Mouse (Mus musculus): Measurements from ENCODE around the gene Vps41. TPM values are rescaled to one million over a fixed set of nuclear protein-coding genes. Genes with fewer than 3 reads are reported as not detected.
A peak's percentile ranks its signal among the peaks of the same experiment; 100 is the strongest.

Vps41 gene
- polyA plus RNA-seq, 1 experiment: 77.9 TPM

DNA sequence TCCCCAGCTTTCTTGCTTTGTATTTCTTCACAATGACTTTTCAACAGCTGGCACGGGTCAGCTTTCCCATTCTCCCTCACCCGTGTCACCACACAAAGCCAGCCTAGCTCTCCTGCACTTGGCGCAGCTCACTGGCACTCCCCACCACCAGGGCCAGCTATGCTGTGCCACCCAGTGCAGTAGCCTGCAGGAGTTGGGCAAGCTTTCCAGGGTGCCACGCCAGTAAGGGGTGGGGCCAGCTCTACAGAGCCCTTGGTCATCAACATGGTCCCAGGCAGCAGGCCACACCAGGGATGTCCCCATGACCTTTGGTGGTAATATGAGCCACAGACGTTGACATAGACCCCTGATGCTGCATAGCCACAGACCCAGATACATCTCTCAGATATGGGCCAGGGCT is 80.5 kb downstream of the Vps41 start:
- Histone ChIP-seq H3K36me3 (ENCODE audit: control insufficient read depth, insufficient read depth, low read length, poor library complexity, severe bottlenecking) (no peaks in the 10 kb centered on the region), H3K27me3 (ENCODE audit: control insufficient read depth, insufficient read depth, low read length, poor library complexity, severe bottlenecking) (no peaks in the 10 kb centered on the region), H3K4me3 (ENCODE audit: low read depth, low read length) (no peak overlapping the region), H3K27ac (ENCODE audit: insufficient read depth, low read length) (no peak overlapping the region), H3K9ac (ENCODE audit: low read depth, poor library complexity, severe bottlenecking) (no peak overlapping the region), H3K4me1 (ENCODE audit: control insufficient read depth, insufficient read depth, low read length) (no peaks in the 10 kb centered on the region), H3K9me3 (replicated peaks; ENCODE audit: control insufficient read depth, insufficient read depth, low read length, poor library complexity, severe bottlenecking) (no peaks in the 10 kb centered on the region)
- no peak for TF ChIP-seq EP300 (IDR thresholded peaks at IDR 0.05; ENCODE audit: insufficient read depth, low read depth, low read length)
- TF ChIP-seq CTCF (IDR thresholded peaks at IDR 0.05; ENCODE audit: low read depth, low read length): no peak
- no peak for TF ChIP-seq POLR2A (IDR thresholded peaks at IDR 0.05; ENCODE audit: insufficient read depth, low read length)

DNA sequence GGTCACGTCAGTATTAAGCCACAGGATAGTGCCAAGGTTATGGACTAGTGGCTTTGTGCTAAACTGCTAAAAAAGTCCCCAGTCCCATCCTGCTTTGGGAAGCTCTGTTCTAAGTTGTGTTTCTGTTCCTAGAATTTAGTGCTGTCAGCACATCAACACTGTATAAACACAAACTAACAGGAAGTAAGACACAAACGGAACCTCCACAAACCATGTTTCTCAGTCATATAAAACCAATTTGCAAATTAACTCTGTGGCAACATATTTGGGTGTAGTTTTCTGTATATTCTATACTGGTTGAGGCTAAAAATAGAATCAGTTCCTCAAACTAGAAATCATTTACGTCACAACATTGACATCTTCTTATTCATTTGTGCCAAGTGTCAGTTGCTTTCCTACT is 83.3 kb downstream of the Vps41 start:
- H3K27ac ChIP-seq (ENCODE audit: insufficient read depth, low read length): no peak overlapping the region
- H3K36me3 ChIP-seq (ENCODE audit: control insufficient read depth, insufficient read depth, low read length, poor library complexity, severe bottlenecking): no peaks in the 10 kb centered on the region
- H3K9ac ChIP-seq (ENCODE audit: low read depth, poor library complexity, severe bottlenecking): no peak overlapping the region
- H3K27me3 ChIP-seq (ENCODE audit: control insufficient read depth, insufficient read depth, low read length, poor library complexity, severe bottlenecking): no peaks in the 10 kb centered on the region
- H3K9me3 ChIP-seq (replicated peaks; ENCODE audit: control insufficient read depth, insufficient read depth, low read length, poor library complexity, severe bottlenecking): no peaks in the 10 kb centered on the region
- no peaks in the 10 kb centered on the region for H3K4me1 ChIP-seq (ENCODE audit: control insufficient read depth, insufficient read depth, low read length)
- H3K4me3 ChIP-seq (ENCODE audit: low read depth, low read length): no peak overlapping the region
- no peak for TF ChIP-seq POLR2A (IDR thresholded peaks at IDR 0.05; ENCODE audit: insufficient read depth, low read length)
- no peak for TF ChIP-seq EP300 (IDR thresholded peaks at IDR 0.05; ENCODE audit: insufficient read depth, low read depth, low read length)
- TF ChIP-seq CTCF (IDR thresholded peaks at IDR 0.05; ENCODE audit: low read depth, low read length): no peak

DNA sequence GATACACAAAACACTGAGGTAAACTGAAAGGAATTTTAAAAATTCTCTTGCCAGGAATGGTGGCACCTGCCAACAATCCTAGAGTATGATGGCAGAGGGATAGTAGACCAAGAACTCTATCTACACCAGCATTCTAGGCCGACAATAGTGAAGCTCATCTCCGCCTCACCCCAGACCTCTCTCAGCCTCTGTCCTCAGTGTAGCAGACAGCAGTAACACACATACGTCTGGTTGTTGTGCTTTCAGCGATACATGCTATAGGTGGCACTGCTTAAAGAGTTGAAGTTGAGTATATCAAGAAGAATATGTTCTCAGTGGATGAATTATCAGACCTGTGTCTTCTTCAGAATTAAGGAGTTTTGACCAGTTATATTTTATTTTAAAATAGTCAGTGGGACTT is 92.4 kb downstream of the Vps41 start:
- Histone ChIP-seq H3K36me3 (ENCODE audit: control insufficient read depth, insufficient read depth, low read length, poor library complexity, severe bottlenecking) (peaks cover 4% of the 10 kb centered on the region; the same call in 1 of the 2 replicates), H3K4me1 (ENCODE audit: control insufficient read depth, insufficient read depth, low read length) (no peaks in the 10 kb centered on the region), H3K9ac (ENCODE audit: low read depth, poor library complexity, severe bottlenecking) (no peak overlapping the region), H3K27ac (ENCODE audit: insufficient read depth, low read length) (no peak overlapping the region), H3K4me3 (ENCODE audit: low read depth, low read length) (no peak overlapping the region), H3K9me3 (replicated peaks; ENCODE audit: control insufficient read depth, insufficient read depth, low read length, poor library complexity, severe bottlenecking) (no peaks in the 10 kb centered on the region), H3K27me3 (ENCODE audit: control insufficient read depth, insufficient read depth, low read length, poor library complexity, severe bottlenecking) (no peaks in the 10 kb centered on the region)
- TF ChIP-seq POLR2A (IDR thresholded peaks at IDR 0.05; ENCODE audit: insufficient read depth, low read length): no peak
- TF ChIP-seq CTCF (IDR thresholded peaks at IDR 0.05; ENCODE audit: low read depth, low read length): no peak
- TF ChIP-seq EP300 (IDR thresholded peaks at IDR 0.05; ENCODE audit: insufficient read depth, low read depth, low read length): no peak

DNA sequence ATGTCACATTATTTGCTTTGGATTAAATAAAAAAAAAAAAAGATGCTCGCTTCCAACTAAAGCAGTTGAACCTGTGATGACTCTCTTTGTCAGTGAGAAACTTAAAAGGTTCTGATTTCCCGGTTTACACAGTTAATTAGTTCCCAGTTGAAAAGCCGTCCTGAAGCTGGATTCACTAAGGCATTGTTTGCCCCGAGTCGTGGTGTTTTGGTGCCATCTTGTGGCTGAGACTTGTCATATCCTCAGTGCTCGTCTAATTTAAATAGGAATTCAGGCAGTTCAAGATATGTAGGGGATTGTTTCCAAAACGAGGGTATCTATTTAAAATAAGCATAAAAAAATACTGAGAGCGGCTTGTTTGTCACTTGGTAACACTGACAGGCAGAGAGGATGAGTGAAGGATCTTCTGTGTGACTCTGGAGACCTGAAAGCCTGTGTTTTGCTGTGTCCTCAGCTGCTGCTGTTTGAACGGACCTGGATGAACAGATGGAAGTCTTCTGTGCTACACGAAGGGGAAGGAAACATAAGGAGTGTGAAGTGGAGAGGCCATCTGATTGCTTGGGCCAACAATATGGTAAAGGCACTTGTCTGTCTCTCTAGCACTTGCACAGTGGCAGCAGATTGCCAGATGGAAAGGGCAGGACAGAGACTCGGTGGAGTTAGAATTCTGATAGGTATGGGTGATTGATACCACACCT is 93.0 kb downstream of the Vps41 start:
- peaks cover 5% of the 10 kb centered on the region; the same call in 1 of the 2 replicates for H3K36me3 ChIP-seq (ENCODE audit: control insufficient read depth, insufficient read depth, low read length, poor library complexity, severe bottlenecking)
- no peaks in the 10 kb centered on the region for H3K4me1 ChIP-seq (ENCODE audit: control insufficient read depth, insufficient read depth, low read length)
- H3K9me3 ChIP-seq (replicated peaks; ENCODE audit: control insufficient read depth, insufficient read depth, low read length, poor library complexity, severe bottlenecking): no peaks in the 10 kb centered on the region
- H3K4me3 ChIP-seq (ENCODE audit: low read depth, low read length): no peak overlapping the region
- no peak overlapping the region for H3K27ac ChIP-seq (ENCODE audit: insufficient read depth, low read length)
- H3K27me3 ChIP-seq (ENCODE audit: control insufficient read depth, insufficient read depth, low read length, poor library complexity, severe bottlenecking): no peaks in the 10 kb centered on the region
- no peak overlapping the region for H3K9ac ChIP-seq (ENCODE audit: low read depth, poor library complexity, severe bottlenecking)
- TF ChIP-seq CTCF (IDR thresholded peaks at IDR 0.05; ENCODE audit: low read depth, low read length) (peak; percentile 47), EP300 (IDR thresholded peaks at IDR 0.05; ENCODE audit: insufficient read depth, low read depth, low read length) (no peak), POLR2A (IDR thresholded peaks at IDR 0.05; ENCODE audit: insufficient read depth, low read length) (no peak)

DNA sequence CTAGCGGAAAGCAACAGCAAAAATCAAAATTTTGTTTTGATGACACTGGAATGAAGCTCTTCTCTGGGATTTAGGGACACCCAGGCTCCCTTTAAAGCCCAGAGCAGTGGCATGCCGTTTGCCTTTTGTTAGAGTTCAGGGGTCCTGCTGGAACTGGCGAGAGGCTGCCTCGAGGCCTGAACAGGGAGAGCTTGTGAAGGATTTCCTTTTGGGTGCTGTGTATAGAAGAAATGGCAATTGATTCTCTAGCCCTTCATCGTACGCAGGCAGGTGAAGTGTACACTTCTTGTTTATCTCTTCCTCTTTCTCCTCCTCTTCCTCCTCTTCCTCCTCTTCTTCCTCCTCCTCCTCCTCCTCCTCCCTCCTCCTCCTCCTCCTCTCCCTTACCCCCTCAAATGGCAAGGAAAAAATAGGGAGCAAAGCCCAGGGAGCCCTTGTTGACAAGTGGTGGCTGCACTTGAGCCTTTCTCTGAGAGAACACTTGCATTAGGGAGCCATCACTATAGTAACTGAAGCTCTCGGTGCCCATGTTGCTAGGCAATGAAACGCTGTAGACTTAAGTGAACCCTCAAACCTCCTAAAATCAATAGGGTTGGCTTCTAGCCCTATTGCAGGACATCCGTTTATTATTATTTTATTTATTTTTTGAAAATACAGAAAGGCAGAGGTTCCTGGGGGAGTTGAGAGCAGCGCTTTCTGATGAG is 107.5 kb downstream of the Vps41 start:
- Histone ChIP-seq H3K9me3 (replicated peaks; ENCODE audit: control insufficient read depth, insufficient read depth, low read length, poor library complexity, severe bottlenecking) (no peaks in the 10 kb centered on the region), H3K27me3 (ENCODE audit: control insufficient read depth, insufficient read depth, low read length, poor library complexity, severe bottlenecking) (no peaks in the 10 kb centered on the region), H3K4me3 (ENCODE audit: low read depth, low read length) (no peak overlapping the region), H3K9ac (ENCODE audit: low read depth, poor library complexity, severe bottlenecking) (no peak overlapping the region), H3K4me1 (ENCODE audit: control insufficient read depth, insufficient read depth, low read length) (no peaks in the 10 kb centered on the region), H3K36me3 (ENCODE audit: control insufficient read depth, insufficient read depth, low read length, poor library complexity, severe bottlenecking) (no peaks in the 10 kb centered on the region), H3K27ac (ENCODE audit: insufficient read depth, low read length) (no peak overlapping the region)
- TF ChIP-seq CTCF (IDR thresholded peaks at IDR 0.05; ENCODE audit: low read depth, low read length): no peak
- TF ChIP-seq EP300 (IDR thresholded peaks at IDR 0.05; ENCODE audit: insufficient read depth, low read depth, low read length): no peak

DNA sequence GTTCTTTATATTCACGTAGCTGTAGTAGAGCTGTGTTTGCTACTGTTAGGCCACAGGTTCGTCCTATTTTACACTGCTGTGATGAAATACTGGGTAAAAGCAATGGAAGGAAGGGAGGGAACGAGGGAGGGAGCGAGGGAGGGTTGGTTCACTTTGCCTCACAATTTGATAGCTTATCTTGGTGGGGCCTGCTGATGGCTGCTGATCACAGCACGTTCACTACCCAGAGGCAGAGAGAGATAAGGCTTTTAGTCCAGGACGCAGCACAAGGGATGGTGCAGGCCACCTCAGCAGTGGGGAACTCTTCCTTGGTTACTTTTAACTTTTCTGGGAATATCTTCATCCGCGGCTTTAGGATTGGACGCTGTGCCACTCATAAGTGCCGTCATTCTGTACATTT is 109.9 kb downstream of the Vps41 start:
- Histone ChIP-seq H3K36me3 (ENCODE audit: control insufficient read depth, insufficient read depth, low read length, poor library complexity, severe bottlenecking) (no peaks in the 10 kb centered on the region), H3K4me1 (ENCODE audit: control insufficient read depth, insufficient read depth, low read length) (no peaks in the 10 kb centered on the region)

More for the DNA sequence above, 109.9 kb downstream of the Vps41 start:
- Histone ChIP-seq H3K4me3 (ENCODE audit: low read depth, low read length) (no peak overlapping the region), H3K9ac (ENCODE audit: low read depth, poor library complexity, severe bottlenecking) (no peak overlapping the region), H3K9me3 (replicated peaks; ENCODE audit: control insufficient read depth, insufficient read depth, low read length, poor library complexity, severe bottlenecking) (no peaks in the 10 kb centered on the region), H3K27me3 (ENCODE audit: control insufficient read depth, insufficient read depth, low read length, poor library complexity, severe bottlenecking) (no peaks in the 10 kb centered on the region), H3K27ac (ENCODE audit: insufficient read depth, low read length) (no peak overlapping the region)
- no peak for TF ChIP-seq POLR2A (IDR thresholded peaks at IDR 0.05; ENCODE audit: insufficient read depth, low read length)
- TF ChIP-seq EP300 (IDR thresholded peaks at IDR 0.05; ENCODE audit: insufficient read depth, low read depth, low read length): no peak
- no peak for TF ChIP-seq CTCF (IDR thresholded peaks at IDR 0.05; ENCODE audit: low read depth, low read length)

Measured in ES-Bruce4 (cell line).